Mouse (Mus musculus): ENCODE measurements around the gene Sept5.

Sept5 gene

GRCm38 (mm10) chr16:18629390-18630231 is at the start of gene Sept5:
TSS of gene Sept5 (minus strand) at chr16:18629954.
- DNase-seq (ENCODE audit: low spot score in 2 of 2) = peak; percentile 44 to 78

- DNase-seq (ENCODE audit: low spot score in 2 of 2) = no peak
Measured at GRCm38 (mm10) chr16:18679112-18679511, 49.4 kb upstream of the Sept5 start.

GRCm38 (mm10) chr16:18677746-18678679 is 48.3 kb upstream of the Sept5 start:
- peak; percentile 33 to 60 for DNase-seq (ENCODE audit: low spot score in 2 of 2)

GRCm38 (mm10) chr16:18673005-18673404 is 43.3 kb upstream of the Sept5 start:
- no peak for DNase-seq (ENCODE audit: low spot score in 2 of 2)

- no peak for DNase-seq (ENCODE audit: low spot score in 2 of 2)
Measured at GRCm38 (mm10) chr16:18672027-18672426, 42.3 kb upstream of the Sept5 start.

GRCm38 (mm10) chr16:18669914-18670313 is 40.2 kb upstream of the Sept5 start:
- DNase-seq (ENCODE audit: low spot score in 2 of 2) = no peak

- no peak for DNase-seq (ENCODE audit: low spot score in 2 of 2)
Measured at GRCm38 (mm10) chr16:18658597-18658996, 28.8 kb upstream of the Sept5 start.

GRCm38 (mm10) chr16:18655372-18656098 is 25.8 kb upstream of the Sept5 start:
- DNase-seq (ENCODE audit: low spot score in 2 of 2) = no peak

GRCm38 (mm10) chr16:18653290-18654160 is 23.8 kb upstream of the Sept5 start:
- no peak for DNase-seq (ENCODE audit: low spot score in 2 of 2)

- DNase-seq (ENCODE audit: low spot score in 2 of 2) = no peak
Measured at GRCm38 (mm10) chr16:18649126-18649525, 19.4 kb upstream of the Sept5 start.

GRCm38 (mm10) chr16:18645329-18645728 is 15.6 kb upstream of the Sept5 start:
- DNase-seq (ENCODE audit: low spot score in 2 of 2) = no peak

GRCm38 (mm10) chr16:18644485-18644884 is 14.7 kb upstream of the Sept5 start:
- DNase-seq (ENCODE audit: low spot score in 2 of 2) = no peak

GRCm38 (mm10) chr16:18643406-18643998 is 13.7 kb upstream of the Sept5 start:
- DNase-seq (ENCODE audit: low spot score in 2 of 2) = no peak

- DNase-seq (ENCODE audit: low spot score in 2 of 2) = peak in 1 of 2 experiments; percentile 11
Measured at GRCm38 (mm10) chr16:18642897-18643296, 13.1 kb upstream of the Sept5 start.

GRCm38 (mm10) chr16:18642291-18642690 is 12.5 kb upstream of the Sept5 start:
- DNase-seq (ENCODE audit: low spot score in 2 of 2) = peak in 1 of 2 experiments; percentile 11

GRCm38 (mm10) chr16:18639382-18639929 is 9.7 kb upstream of the Sept5 start:
- no peak for DNase-seq (ENCODE audit: low spot score in 2 of 2)

GRCm38 (mm10) chr16:18638396-18638795 is 8.6 kb upstream of the Sept5 start:
- peak in 1 of 2 experiments; percentile 15 for DNase-seq (ENCODE audit: low spot score in 2 of 2)

GRCm38 (mm10) chr16:18636804-18637203 is 7.0 kb upstream of the Sept5 start:
- peak in 1 of 2 experiments; percentile 7 for DNase-seq (ENCODE audit: low spot score in 2 of 2)

- peak in 1 of 2 experiments; percentile 18 for DNase-seq (ENCODE audit: low spot score in 2 of 2)
Measured at GRCm38 (mm10) chr16:18636401-18636800, 6.6 kb upstream of the Sept5 start.

GRCm38 (mm10) chr16:18633333-18633732 is 3.6 kb upstream of the Sept5 start:
- peak in 1 of 2 experiments; percentile 19 for DNase-seq (ENCODE audit: low spot score in 2 of 2)

All from cerebellum, postnatal 4 days (tissue).